Mouse (Mus musculus): ENCODE measurements around the gene Tspan4.

Tspan4 gene

GRCm38 (mm10) chr7:141501820-141502555 lies 26.9 kb downstream of the Tspan4 start:
- no peak for DNase-seq (ENCODE audit: low read depth in 1 of 2, low spot score in 2 of 2)

- DNase-seq (ENCODE audit: low read depth in 1 of 2, low spot score in 2 of 2), result no peak
Observed at GRCm38 (mm10) chr7:141502556-141502905, 27.5 kb downstream of the Tspan4 start.

- no peak for DNase-seq (ENCODE audit: low read depth in 1 of 2, low spot score in 2 of 2)
Observed at GRCm38 (mm10) chr7:141506278-141506677, 31.2 kb downstream of the Tspan4 start.

- no peak for DNase-seq (ENCODE audit: low read depth in 1 of 2, low spot score in 2 of 2)
Observed at GRCm38 (mm10) chr7:141508160-141508559, 33.1 kb downstream of the Tspan4 start.

GRCm38 (mm10) chr7:141510196-141510595 lies 35.2 kb downstream of the Tspan4 start:
- no peak for DNase-seq (ENCODE audit: low read depth in 1 of 2, low spot score in 2 of 2)

- DNase-seq (ENCODE audit: low read depth in 1 of 2, low spot score in 2 of 2), result no peak
Observed at GRCm38 (mm10) chr7:141510681-141511191, 35.7 kb downstream of the Tspan4 start.

- no peak for DNase-seq (ENCODE audit: low read depth in 1 of 2, low spot score in 2 of 2)
Observed at GRCm38 (mm10) chr7:141517638-141518037, 42.6 kb downstream of the Tspan4 start.

- no peak for DNase-seq (ENCODE audit: low read depth in 1 of 2, low spot score in 2 of 2)
Observed at GRCm38 (mm10) chr7:141518296-141518695, 43.3 kb downstream of the Tspan4 start.

GRCm38 (mm10) chr7:141518926-141519325 lies 43.9 kb downstream of the Tspan4 start:
- DNase-seq (ENCODE audit: low read depth in 1 of 2, low spot score in 2 of 2), result no peak

GRCm38 (mm10) chr7:141519795-141520194 lies 44.8 kb downstream of the Tspan4 start:
- DNase-seq (ENCODE audit: low read depth in 1 of 2, low spot score in 2 of 2), result no peak

GRCm38 (mm10) chr7:141523007-141523406 lies 48.0 kb downstream of the Tspan4 start:
- DNase-seq (ENCODE audit: low read depth in 1 of 2, low spot score in 2 of 2), result no peak

- no peak for DNase-seq (ENCODE audit: low read depth in 1 of 2, low spot score in 2 of 2)
Observed at GRCm38 (mm10) chr7:141524271-141524670, 49.2 kb downstream of the Tspan4 start.

- DNase-seq (ENCODE audit: low read depth in 1 of 2, low spot score in 2 of 2), result peak; percentile 71 to 78
Observed at GRCm38 (mm10) chr7:141524760-141525579, 49.9 kb downstream of the Tspan4 start.

- DNase-seq (ENCODE audit: low read depth in 1 of 2, low spot score in 2 of 2), result no peak
Observed at GRCm38 (mm10) chr7:141525580-141525925, 50.5 kb downstream of the Tspan4 start.

- no peak for DNase-seq (ENCODE audit: low read depth in 1 of 2, low spot score in 2 of 2)
Observed at GRCm38 (mm10) chr7:141535570-141535969, 60.5 kb downstream of the Tspan4 start.

- no peak for DNase-seq (ENCODE audit: low read depth in 1 of 2, low spot score in 2 of 2)
Observed at GRCm38 (mm10) chr7:141538852-141539555, 64.0 kb downstream of the Tspan4 start.

- peak; percentile 95 to 98 for DNase-seq (ENCODE audit: low read depth in 1 of 2, low spot score in 2 of 2)
Observed at GRCm38 (mm10) chr7:141539556-141540311, 64.7 kb downstream of the Tspan4 start, which contains the start of gene Chid1. TSS of gene Chid1 (minus strand) at chr7:141539857.

- peak; percentile 68 to 76 for DNase-seq (ENCODE audit: low read depth in 1 of 2, low spot score in 2 of 2)
Observed at GRCm38 (mm10) chr7:141540312-141541081, 65.5 kb downstream of the Tspan4 start.

- DNase-seq (ENCODE audit: low read depth in 1 of 2, low spot score in 2 of 2), result no peak
Observed at GRCm38 (mm10) chr7:141541681-141542080, 66.6 kb downstream of the Tspan4 start.

GRCm38 (mm10) chr7:141542588-141542987 lies 67.5 kb downstream of the Tspan4 start:
- no peak for DNase-seq (ENCODE audit: low read depth in 1 of 2, low spot score in 2 of 2)

Data from monocyte, adult 2 months (primary cell).